Mouse (Mus musculus) lung, postnatal 0 days (tissue): ENCODE measurements around the gene Vmn1r3.
"Not testable (repeated sequence)": the region's sequence is repeated elsewhere in the genome, so short reads cannot be mapped to it uniquely, and the experiment has no call there.

Source experiments
- CTCF ChIP-seq: IDR thresholded peaks from 2 replicates; pipeline ENCODE4 v1.5.1; 2016; ENCODE audit warnings: antibody characterized with exemption, mild to moderate bottlenecking
- EP300 ChIP-seq: IDR thresholded peaks from 2 replicates; pipeline ENCODE4 v1.6.1; 2016; ENCODE audit warnings: antibody characterized with exemption, mild to moderate bottlenecking, control low read depth

DNA sequence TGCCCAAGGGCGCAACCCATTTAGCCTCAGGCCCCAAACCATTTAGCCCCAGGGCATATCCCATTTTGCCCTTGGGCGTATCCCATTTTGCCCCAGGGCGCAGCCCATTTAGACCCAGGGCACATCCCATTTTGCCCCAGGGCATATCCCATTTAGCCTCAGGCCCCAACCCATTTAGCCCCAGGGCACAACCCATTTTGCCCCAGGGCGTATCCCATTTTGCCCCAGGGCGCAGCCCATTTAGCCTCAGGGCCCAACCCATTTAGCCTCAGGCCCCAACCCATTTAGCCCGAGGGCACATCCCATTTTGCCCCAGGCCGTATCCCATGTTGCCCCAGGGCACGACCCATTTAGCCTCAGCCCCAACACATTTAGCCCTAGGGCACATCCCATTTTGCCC is 9.4 kb downstream of the Vmn1r3 start:
- TF ChIP-seq CTCF, EP300: not testable (repeated sequence)
